Mouse (Mus musculus) forebrain, embryonic 12.5 days (tissue): ENCODE results near the gene Cckbr. TPM values are rescaled to one million over a fixed set of nuclear protein-coding genes. Genes with fewer than 3 reads are reported as not detected.
"Not testable (repeated sequence)": the region's sequence is repeated elsewhere in the genome, so short reads cannot be mapped to it uniquely, and the experiment has no call there.

ENCODE experiments used
- ATAC-seq: fragments of 200-750 bp; cut with Nextera tagmentation; 2 replicates; pipeline ENCODE4 v1.8.0; 2017; ENCODE audit warnings: moderate TSS enrichment; ENCODE audit not compliant: low FRiP score
- H3K27ac ChIP-seq: fragments of 300-500 bp; sonication (generic); 2 replicates; pipeline ENCODE4 v1.5.1; 2016; ENCODE audit warnings: mild to moderate bottlenecking
- H3K27me3 ChIP-seq: fragments of 300-500 bp; sonication (generic); 2 replicates; pipeline ENCODE4 v1.6.1; 2016; ENCODE audit warnings: mild to moderate bottlenecking
- H3K36me3 ChIP-seq: fragments of 300-500 bp; sonication (generic); replicated peaks from 2 replicates; pipeline ENCODE4 v1.6.1; 2016; ENCODE audit warnings: mild to moderate bottlenecking
- H3K4me1 ChIP-seq: fragments of 300-500 bp; sonication (generic); 2 replicates; pipeline ENCODE4 v1.6.1; 2016
- H3K4me2 ChIP-seq: fragments of 300-500 bp; sonication (generic); 2 replicates; pipeline ENCODE4 v1.6.1; 2016; ENCODE audit warnings: mild to moderate bottlenecking, moderate library complexity
- H3K4me3 ChIP-seq: fragments of 300-500 bp; sonication (generic); replicated peaks from 2 replicates; pipeline ENCODE4 v1.5.1; 2016; ENCODE audit warnings: mild to moderate bottlenecking
- H3K9ac ChIP-seq: fragments of 300-500 bp; sonication (generic); 2 replicates; pipeline ENCODE4 v1.6.1; 2016; ENCODE audit warnings: mild to moderate bottlenecking
- H3K9me3 ChIP-seq: fragments of 300-500 bp; sonication (generic); 2 replicates; pipeline ENCODE4 v1.6.1; 2016
- WGBS: fragments of 180-500 bp; shearing (Covaris S2); methylation state at CpG from one replicate; pipeline ENCODE4 v1.1.7; 2016; 5-methylcytosine and 5-hydroxymethylcytosine counted together
- polyA plus RNA-seq: library from polyadenylated mRNA; unstranded; fragments of >200 nt; fragmentation: Nextera tagmentation; extraction: Ambion mirVana; gene quantifications from 2 replicates; pipeline ENCODE4 v1.2.1, GENCODE M21; 2016

Gene Cckbr
- polyA plus RNA-seq, 1 experiment from 2014 or later: 0.70 TPM

- no peak overlapping the region for H3K9ac ChIP-seq
- no peaks in the 10 kb centered on the region for H3K36me3 ChIP-seq
- H3K27ac ChIP-seq: no peak overlapping the region
- no peak for ATAC-seq
- no peaks in the 10 kb centered on the region for H3K9me3 ChIP-seq
- no peaks in the 10 kb centered on the region for H3K27me3 ChIP-seq
- WGBS: 76% methylated on average over 3 of the region's 3 CpGs
- no peaks in the 10 kb centered on the region for H3K4me1 ChIP-seq
- no peak overlapping the region for H3K4me3 ChIP-seq
- no peak overlapping the region for H3K4me2 ChIP-seq
Measured at GRCm38 (mm10) chr7:105445076-105445475, 19.5 kb downstream of the Cckbr start.

GRCm38 (mm10) chr7:105453345-105453744, 27.8 kb downstream of the Cckbr start:
- not testable (repeated sequence) for ATAC-seq, H3K4me1 ChIP-seq, H3K27ac ChIP-seq, H3K4me2 ChIP-seq, H3K27me3 ChIP-seq, H3K9ac ChIP-seq, H3K4me3 ChIP-seq, H3K9me3 ChIP-seq, H3K36me3 ChIP-seq
- 88% methylated on average over 4 of the region's 4 CpGs for WGBS

- H3K4me2 ChIP-seq: no peak overlapping the region
- no peaks in the 10 kb centered on the region for H3K4me1 ChIP-seq
- no peaks in the 10 kb centered on the region for H3K27me3 ChIP-seq
- no peak overlapping the region for H3K4me3 ChIP-seq
- H3K9me3 ChIP-seq: no peaks in the 10 kb centered on the region
- no peaks in the 10 kb centered on the region for H3K36me3 ChIP-seq
- no peak for ATAC-seq
- no peak overlapping the region for H3K9ac ChIP-seq
- no peak overlapping the region for H3K27ac ChIP-seq
Measured at GRCm38 (mm10) chr7:105458546-105458945, 33.0 kb downstream of the Cckbr start.

GRCm38 (mm10) chr7:105465505-105465904, 40.0 kb downstream of the Cckbr start:
- not testable (repeated sequence) for ATAC-seq, H3K4me2 ChIP-seq, H3K4me1 ChIP-seq, H3K27me3 ChIP-seq, H3K9me3 ChIP-seq, H3K36me3 ChIP-seq, H3K27ac ChIP-seq, H3K9ac ChIP-seq, H3K4me3 ChIP-seq
- 91% methylated on average over 5 of the region's 5 CpGs for WGBS

GRCm38 (mm10) chr7:105472607-105473006, 47.1 kb downstream of the Cckbr start:
- Histone ChIP-seq H3K27ac (no peak overlapping the region), H3K4me3 (no peak overlapping the region), H3K27me3 (no peaks in the 10 kb centered on the region), H3K9me3 (no peaks in the 10 kb centered on the region), H3K9ac (no peak overlapping the region), H3K36me3 (no peaks in the 10 kb centered on the region), H3K4me2 (no peak overlapping the region), H3K4me1 (no peaks in the 10 kb centered on the region)
- no peak for ATAC-seq
- WGBS: 63% methylated on average over 1 of the region's 1 CpGs

GRCm38 (mm10) chr7:105474771-105475315, 49.3 kb downstream of the Cckbr start:
- Histone ChIP-seq H3K4me2 (no peak overlapping the region), H3K36me3 (no peaks in the 10 kb centered on the region), H3K9ac (no peak overlapping the region), H3K27ac (no peak overlapping the region), H3K4me1 (0 out of 2 replicates have a peak, but pooled peaks cover 3% of the 10 kb centered on the region), H3K27me3 (no peaks in the 10 kb centered on the region), H3K4me3 (no peak overlapping the region), H3K9me3 (no peaks in the 10 kb centered on the region)
- ATAC-seq: no peak
- 77% methylated on average over 4 of the region's 4 CpGs for WGBS

- no peak for ATAC-seq
- H3K27ac ChIP-seq: no peak overlapping the region
- H3K36me3 ChIP-seq: no peaks in the 10 kb centered on the region
- H3K27me3 ChIP-seq: no peaks in the 10 kb centered on the region
- no peak overlapping the region for H3K9ac ChIP-seq
- no peak overlapping the region for H3K4me2 ChIP-seq
- H3K4me1 ChIP-seq: peaks cover 8% of the 10 kb centered on the region
- no peaks in the 10 kb centered on the region for H3K9me3 ChIP-seq
- no peak overlapping the region for H3K4me3 ChIP-seq
- 81% methylated on average over 6 of the region's 7 CpGs for WGBS
Measured at GRCm38 (mm10) chr7:105475396-105475949, 49.9 kb downstream of the Cckbr start.

- 85% methylated on average over 10 of the region's 10 CpGs for WGBS
- H3K4me3 ChIP-seq: no peak overlapping the region
- ATAC-seq: no peak
Measured at GRCm38 (mm10) chr7:105476683-105477432, 51.3 kb downstream of the Cckbr start.

GRCm38 (mm10) chr7:105477433-105477700, 51.8 kb downstream of the Cckbr start:
- H3K27me3 ChIP-seq: peaks cover 11% of the 10 kb centered on the region; the same call in 1 of the 2 replicates
- no peaks in the 10 kb centered on the region for H3K9me3 ChIP-seq
- H3K36me3 ChIP-seq: no peaks in the 10 kb centered on the region
- H3K9ac ChIP-seq: no peak overlapping the region
- peaks cover 26% of the 10 kb centered on the region for H3K4me1 ChIP-seq
- no peak overlapping the region for H3K27ac ChIP-seq
- H3K4me2 ChIP-seq: no peak overlapping the region
- 92% methylated on average over 1 of the region's 1 CpGs for WGBS
- no peak overlapping the region for H3K4me3 ChIP-seq
- no peak for ATAC-seq

More at GRCm38 (mm10) chr7:105476683-105477432, 51.3 kb downstream of the Cckbr start:
- no peaks in the 10 kb centered on the region for H3K36me3 ChIP-seq
- peaks cover 21% of the 10 kb centered on the region for H3K4me1 ChIP-seq
- peaks cover 11% of the 10 kb centered on the region; the same call in 1 of the 2 replicates for H3K27me3 ChIP-seq
- no peak overlapping the region for H3K27ac ChIP-seq
- H3K9me3 ChIP-seq: no peaks in the 10 kb centered on the region
- no peak overlapping the region for H3K9ac ChIP-seq
- H3K4me2 ChIP-seq: no peak overlapping the region

GRCm38 (mm10) chr7:105477841-105478240, 52.3 kb downstream of the Cckbr start:
- WGBS: 64% methylated on average over 3 of the region's 3 CpGs

GRCm38 (mm10) chr7:105478344-105478743, 52.8 kb downstream of the Cckbr start:
- Histone ChIP-seq H3K4me2 (no peak overlapping the region), H3K4me1 (peaks cover 29% of the 10 kb centered on the region), H3K9ac (no peak overlapping the region), H3K36me3 (no peaks in the 10 kb centered on the region), H3K9me3 (no peaks in the 10 kb centered on the region), H3K4me3 (no peak overlapping the region), H3K27ac (no peak overlapping the region), H3K27me3 (peaks cover 19% of the 10 kb centered on the region)
- no peak for ATAC-seq
- 82% methylated on average over 8 of the region's 8 CpGs for WGBS

More at GRCm38 (mm10) chr7:105477841-105478240, 52.3 kb downstream of the Cckbr start:
- Histone ChIP-seq H3K4me2 (no peak overlapping the region), H3K9me3 (no peaks in the 10 kb centered on the region), H3K27me3 (peaks cover 16% of the 10 kb centered on the region), H3K4me1 (peaks cover 29% of the 10 kb centered on the region), H3K4me3 (no peak overlapping the region), H3K36me3 (no peaks in the 10 kb centered on the region), H3K27ac (no peak overlapping the region), H3K9ac (no peak overlapping the region)
- 0 out of 2 replicates have a peak, but pooled peaks have one; percentile 31 for ATAC-seq

- no peak overlapping the region for H3K27ac ChIP-seq
- no peaks in the 10 kb centered on the region for H3K36me3 ChIP-seq
- WGBS: 91% methylated on average over 6 of the region's 6 CpGs
- H3K4me3 ChIP-seq: no peak overlapping the region
- peaks cover 29% of the 10 kb centered on the region for H3K4me1 ChIP-seq
- H3K4me2 ChIP-seq: no peak overlapping the region
- H3K9me3 ChIP-seq: no peaks in the 10 kb centered on the region
- H3K9ac ChIP-seq: no peak overlapping the region
- ATAC-seq: no peak
- H3K27me3 ChIP-seq: peaks cover 19% of the 10 kb centered on the region
Measured at GRCm38 (mm10) chr7:105479232-105479631, 53.7 kb downstream of the Cckbr start.

- Histone ChIP-seq H3K4me3 (no peak overlapping the region), H3K9ac (no peak overlapping the region), H3K4me2 (no peak overlapping the region), H3K9me3 (no peaks in the 10 kb centered on the region), H3K4me1 (peaks cover 29% of the 10 kb centered on the region), H3K36me3 (no peaks in the 10 kb centered on the region), H3K27ac (no peak overlapping the region), H3K27me3 (peaks cover 19% of the 10 kb centered on the region)
- no peak for ATAC-seq
- 52% methylated on average over 5 of the region's 5 CpGs for WGBS
Measured at GRCm38 (mm10) chr7:105480081-105480480, 54.5 kb downstream of the Cckbr start.
